Mouse (Mus musculus): ENCODE results near the gene Cdc26. TPM values are rescaled to one million over a fixed set of nuclear protein-coding genes. Genes with fewer than 3 reads are reported as not detected.

The Cdc26 gene
- polyA plus RNA-seq, 1 experiment from 2014 or later = 176 TPM

GRCm38 (mm10) chr4:62344000-62344399, 64.4 kb downstream of the Cdc26 start:
- Histone ChIP-seq H3K36me3 (ENCODE audit: control insufficient read depth, insufficient read depth, low read length) (no peaks in the 10 kb centered on the region), H3K27me3 (ENCODE audit: control insufficient read depth, insufficient read depth, low read length) (no peaks in the 10 kb centered on the region), H3K4me1 (ENCODE audit: control insufficient read depth, insufficient read depth, low read length) (no peaks in the 10 kb centered on the region), H3K27ac (ENCODE audit: low read depth, low read length) (no peak overlapping the region), H3K9ac (ENCODE audit: low read length) (no peak overlapping the region), H3K4me3 (ENCODE audit: low read depth, low read length) (no peak overlapping the region), H3K4me2 (no peak overlapping the region), H3K9me3 (ENCODE audit: control insufficient read depth, low read length) (no peaks in the 10 kb centered on the region)
- ATAC-seq (ENCODE audit: low FRiP score) (no peak), DNase-seq (ENCODE audit: low spot score, missing footprints) (no peak)
- WGBS = 92% methylated on average over 1 of the region's 1 CpGs

- H3K4me1 ChIP-seq (ENCODE audit: control insufficient read depth, insufficient read depth, low read length) = no peaks in the 10 kb centered on the region
- no peak for DNase-seq (ENCODE audit: low spot score, missing footprints)
- no peaks in the 10 kb centered on the region for H3K9me3 ChIP-seq (ENCODE audit: control insufficient read depth, low read length)
- 93% methylated on average over 5 of the region's 5 CpGs for WGBS
- no peak for ATAC-seq (ENCODE audit: low FRiP score)
- no peak overlapping the region for H3K9ac ChIP-seq (ENCODE audit: low read length)
- no peak overlapping the region for H3K4me3 ChIP-seq (ENCODE audit: low read depth, low read length)
- H3K4me2 ChIP-seq = no peak overlapping the region
- no peak overlapping the region for H3K27ac ChIP-seq (ENCODE audit: low read depth, low read length)
- no peaks in the 10 kb centered on the region for H3K27me3 ChIP-seq (ENCODE audit: control insufficient read depth, insufficient read depth, low read length)
- H3K36me3 ChIP-seq (ENCODE audit: control insufficient read depth, insufficient read depth, low read length) = peaks cover 7% of the 10 kb centered on the region; the same call in 1 of the 2 replicates
Measured at GRCm38 (mm10) chr4:62338536-62338935, 69.9 kb downstream of the Cdc26 start.

Other genes with a start within 250 kb of the Cdc26 start
- gene Zfp37, start 177.6 kb downstream of the Cdc26 start, polyA plus RNA-seq (2014; fragmentation: Nextera tagmentation; extraction: Ambion mirVana) = 29.3 and 35.7 TPM in 2 replicates
- 9.1 and 10.2 TPM in 2 replicates for gene Slc31a2, start 146.1 kb downstream of the Cdc26 start, polyA plus RNA-seq (2014; fragmentation: Nextera tagmentation; extraction: Ambion mirVana)
- 17.9 and 19.6 TPM in 2 replicates for gene Fkbp15, start 48.1 kb downstream of the Cdc26 start, polyA plus RNA-seq (2014; fragmentation: Nextera tagmentation; extraction: Ambion mirVana)
- gene Slc31a1, start 47.9 kb downstream of the Cdc26 start, polyA plus RNA-seq (2014; fragmentation: Nextera tagmentation; extraction: Ambion mirVana) = 50.2 and 52.4 TPM in 2 replicates
- 28.0 and 29.9 TPM in 2 replicates for gene Prpf4, start 155 bp upstream of the Cdc26 start, polyA plus RNA-seq (2014; fragmentation: Nextera tagmentation; extraction: Ambion mirVana)
- gene Rnf183, start 26.6 kb upstream of the Cdc26 start, polyA plus RNA-seq (2014; fragmentation: Nextera tagmentation; extraction: Ambion mirVana) = not detected in 2 replicates
- 6.3 and 7.9 TPM in 2 replicates for gene Wdr31, start 62.3 kb upstream of the Cdc26 start, polyA plus RNA-seq (2014; fragmentation: Nextera tagmentation; extraction: Ambion mirVana)
- 0.46 and 0.66 TPM in 2 replicates for gene Bspry, start 71.4 kb upstream of the Cdc26 start, polyA plus RNA-seq (2014; fragmentation: Nextera tagmentation; extraction: Ambion mirVana)
- gene Hdhd3, start 94.8 kb upstream of the Cdc26 start, polyA plus RNA-seq (2014; fragmentation: Nextera tagmentation; extraction: Ambion mirVana) = 10.8 and 12.1 TPM in 2 replicates
- gene Alad, start 111.3 kb upstream of the Cdc26 start, polyA plus RNA-seq (2014; fragmentation: Nextera tagmentation; extraction: Ambion mirVana) = 86.8 and 90.8 TPM in 2 replicates
- 137 TPM in 2 replicates for gene Pole3, start 116.4 kb upstream of the Cdc26 start, polyA plus RNA-seq (2014; fragmentation: Nextera tagmentation; extraction: Ambion mirVana)
- gene 4933430I17Rik, start 116.7 kb upstream of the Cdc26 start, polyA plus RNA-seq (2014; fragmentation: Nextera tagmentation; extraction: Ambion mirVana) = 1.1 and 1.8 TPM in 2 replicates
- 22.3 and 23.9 TPM in 2 replicates for gene Rgs3, start 151.2 kb upstream of the Cdc26 start, polyA plus RNA-seq (2014; fragmentation: Nextera tagmentation; extraction: Ambion mirVana)

Data from midbrain, embryonic 11.5 days (tissue).